Mouse (Mus musculus): ENCODE measurements around the gene Nek3.

Nek3 gene

DNA sequence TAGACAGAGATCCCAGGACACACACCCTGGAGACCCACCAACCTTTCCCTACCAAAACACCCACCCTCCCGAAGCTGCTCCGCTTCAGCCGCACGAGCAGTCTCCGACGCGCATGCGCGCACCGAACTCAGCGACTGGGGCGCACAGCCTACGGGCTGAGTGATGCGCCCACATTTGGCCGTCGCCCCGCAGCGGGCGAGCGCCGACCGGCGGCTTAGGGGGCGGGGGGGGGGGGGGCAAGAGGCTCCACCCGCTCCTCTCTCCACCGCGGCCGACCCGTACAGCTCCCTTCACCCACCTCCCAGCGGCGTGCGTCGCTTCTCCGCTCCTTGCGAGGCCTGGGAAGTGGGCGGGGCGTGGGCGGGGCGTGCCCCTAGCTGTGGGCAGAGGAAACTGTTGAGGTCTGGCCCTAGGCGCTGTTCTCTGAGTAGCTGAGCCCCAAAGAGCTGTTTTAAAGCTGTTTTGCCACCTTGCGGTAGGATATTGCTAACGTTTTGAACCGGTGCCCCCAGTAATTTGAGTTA is at the start of gene Nek3:
TSS of gene Nek3 (minus strand) at position 356 of the 524 bp plus-strand sequence.
- DNase-seq = peak; percentile 92

DNA sequence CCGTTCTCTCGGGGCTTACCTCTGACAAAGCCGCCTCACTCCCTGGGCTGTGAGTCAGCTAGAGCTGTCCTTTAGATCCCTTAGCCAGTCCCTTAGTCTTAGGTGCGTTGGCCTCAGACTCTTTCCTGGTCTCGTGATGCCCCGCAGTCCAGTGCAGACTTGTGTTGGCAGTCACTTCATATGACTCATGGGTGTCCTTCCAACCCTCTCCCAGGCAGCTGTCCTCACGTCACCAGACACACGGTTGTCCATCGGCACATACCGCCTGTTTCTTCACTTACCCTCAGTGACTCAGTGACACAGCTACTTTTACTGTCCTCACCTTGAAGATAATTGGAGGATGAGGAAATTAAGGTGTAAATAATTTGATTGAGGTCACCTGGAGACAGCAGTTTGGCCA is 48.6 kb upstream of the Nek3 start:
- DNase-seq = no peak

DNA sequence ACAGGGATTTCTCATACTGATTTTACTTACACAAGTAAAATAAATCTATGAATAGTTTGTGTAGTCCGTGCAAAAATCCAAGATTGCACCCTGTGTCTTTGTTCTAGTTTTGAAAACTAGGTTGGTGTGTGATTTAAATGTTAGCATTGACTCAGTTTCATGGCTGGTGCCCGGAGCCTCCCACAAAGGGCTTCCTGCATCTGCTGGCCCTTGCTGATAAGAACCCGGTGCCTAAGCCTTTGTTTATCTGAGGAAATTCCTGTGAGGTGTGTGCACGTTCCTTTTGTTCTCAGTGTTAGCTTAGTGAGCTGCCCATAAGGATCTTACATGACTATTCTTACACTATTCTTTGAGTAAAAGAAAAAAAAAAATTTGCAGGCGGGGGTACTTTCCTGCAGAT is 42.8 kb upstream of the Nek3 start:
- peak; percentile 42 for DNase-seq

DNA sequence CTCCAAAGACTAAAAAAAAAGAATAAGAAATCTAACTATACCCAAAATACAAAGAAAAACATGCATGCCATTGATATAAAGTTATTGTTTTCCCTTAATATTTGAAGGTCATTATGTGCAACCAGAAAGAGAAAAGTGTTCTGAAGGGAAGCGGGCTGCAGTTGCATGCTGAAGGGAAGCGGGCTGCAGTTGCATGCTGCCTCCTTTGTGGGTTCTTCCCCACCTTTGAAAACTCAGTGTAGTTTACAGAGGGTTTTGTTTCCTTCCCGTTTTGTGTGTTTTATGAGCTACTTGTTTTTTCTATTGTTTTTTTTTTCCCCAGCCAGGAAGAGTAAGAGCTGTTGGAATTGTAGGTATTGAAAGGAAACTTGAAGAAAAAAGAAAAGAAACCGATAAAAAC is 41.3 kb upstream of the Nek3 start:
- DNase-seq = no peak

DNA sequence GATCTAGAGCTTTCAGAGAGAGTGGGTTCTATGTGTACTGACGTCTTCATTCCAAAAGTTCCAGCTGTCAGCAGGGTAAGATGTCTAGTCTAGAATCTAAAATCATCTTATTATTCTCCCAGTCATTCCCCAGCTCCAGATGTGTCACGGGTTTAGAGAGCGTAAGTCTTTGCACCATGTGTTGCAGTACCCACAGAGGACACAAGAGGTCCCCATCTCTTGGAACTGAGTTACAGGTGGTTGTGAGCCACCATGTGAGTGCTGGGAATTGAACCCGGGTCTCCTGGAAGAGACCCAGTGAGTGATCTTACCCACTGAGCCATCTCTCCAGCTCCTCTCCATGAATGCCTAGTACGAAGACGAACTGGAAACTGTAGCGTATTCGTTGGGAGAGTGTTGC is 33.2 kb upstream of the Nek3 start:
- no peak for DNase-seq

DNA sequence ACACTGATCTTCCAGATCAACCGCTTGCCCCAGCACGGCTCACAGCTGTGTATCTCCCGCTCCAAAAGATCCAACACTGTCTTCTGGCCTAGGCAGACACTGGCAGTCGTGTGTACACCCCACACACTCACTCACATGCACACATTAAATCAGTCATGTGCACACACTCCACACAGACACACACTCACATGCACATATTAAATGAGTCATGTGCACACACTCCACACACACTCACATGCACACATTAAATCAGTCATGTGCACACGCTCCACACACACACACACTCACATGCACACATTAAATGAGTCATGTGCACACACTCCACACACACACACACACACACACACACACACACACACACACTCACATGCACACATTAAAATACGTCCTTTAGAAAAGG is 31.7 kb upstream of the Nek3 start:
- no peak for DNase-seq

DNA sequence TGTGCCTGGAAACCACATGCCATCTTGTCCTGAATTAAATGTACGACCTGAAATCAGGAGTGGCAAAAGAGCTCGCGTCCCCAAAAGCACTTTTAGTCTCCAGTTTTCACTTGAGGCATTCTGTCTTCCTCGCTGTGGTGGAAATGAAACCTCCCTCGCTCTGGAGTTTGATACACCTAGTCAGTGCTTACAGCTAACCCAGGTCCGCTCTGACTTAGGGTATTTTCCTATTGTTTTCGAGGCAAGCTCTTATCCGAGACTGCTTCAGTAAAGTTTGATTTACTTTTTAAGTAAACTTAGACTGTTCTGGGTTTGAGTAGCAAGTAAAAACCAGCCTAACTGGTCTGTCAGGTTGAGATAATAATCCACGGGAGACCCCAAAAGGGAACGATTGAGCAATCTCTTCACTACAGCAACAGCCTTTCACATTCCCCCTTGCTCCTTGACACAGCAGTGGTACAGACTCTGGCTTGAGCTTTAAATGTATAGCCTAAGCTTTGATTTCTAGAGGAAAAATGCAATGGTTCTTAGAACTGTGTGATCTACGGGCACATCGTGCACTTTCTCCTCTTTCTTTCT is 27.3 kb upstream of the Nek3 start:
- DNase-seq = no peak

DNA sequence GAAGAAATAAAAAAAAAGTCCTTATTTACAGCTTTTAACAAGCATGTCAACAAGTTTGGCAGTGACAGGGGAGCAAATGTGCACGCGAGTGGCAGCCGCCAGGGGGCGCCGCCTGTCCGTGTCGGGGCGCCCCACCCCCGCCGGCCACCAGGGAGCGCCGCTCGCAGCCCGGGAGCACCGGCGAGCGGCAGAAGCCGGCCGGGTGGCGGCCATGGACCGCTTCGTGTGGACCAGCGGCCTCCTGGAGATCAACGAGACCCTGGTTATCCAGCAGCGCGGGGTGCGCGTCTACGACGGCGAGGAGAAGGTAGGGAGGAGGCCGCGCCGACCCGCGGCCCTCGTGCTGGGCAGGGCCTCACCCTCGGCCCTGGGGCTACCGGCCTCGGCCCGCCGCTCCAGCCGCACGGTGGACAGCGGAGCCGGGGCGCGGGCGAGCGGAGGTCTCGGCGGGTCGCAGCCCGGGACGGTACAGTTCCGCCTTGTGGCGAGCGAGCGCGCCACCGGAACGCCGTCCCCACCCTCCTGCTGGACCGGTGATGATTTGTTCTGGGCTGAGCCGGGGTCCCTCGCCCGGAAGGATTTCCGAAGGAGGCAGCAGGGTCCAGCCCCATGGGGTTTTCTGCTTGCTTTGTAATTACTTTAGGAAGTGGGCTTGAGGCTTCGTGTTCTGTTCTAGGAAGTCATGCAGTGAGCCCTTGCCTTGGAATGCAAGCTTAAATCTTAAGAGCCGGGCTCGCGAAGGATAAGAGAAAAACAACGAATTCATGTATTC is 26.6 kb upstream of the Nek3 start, which contains the start of gene Vps36:
TSS of gene Vps36 (plus strand) at position 150 of the 772 bp plus-strand sequence.
- DNase-seq = peak; percentile 94

DNA sequence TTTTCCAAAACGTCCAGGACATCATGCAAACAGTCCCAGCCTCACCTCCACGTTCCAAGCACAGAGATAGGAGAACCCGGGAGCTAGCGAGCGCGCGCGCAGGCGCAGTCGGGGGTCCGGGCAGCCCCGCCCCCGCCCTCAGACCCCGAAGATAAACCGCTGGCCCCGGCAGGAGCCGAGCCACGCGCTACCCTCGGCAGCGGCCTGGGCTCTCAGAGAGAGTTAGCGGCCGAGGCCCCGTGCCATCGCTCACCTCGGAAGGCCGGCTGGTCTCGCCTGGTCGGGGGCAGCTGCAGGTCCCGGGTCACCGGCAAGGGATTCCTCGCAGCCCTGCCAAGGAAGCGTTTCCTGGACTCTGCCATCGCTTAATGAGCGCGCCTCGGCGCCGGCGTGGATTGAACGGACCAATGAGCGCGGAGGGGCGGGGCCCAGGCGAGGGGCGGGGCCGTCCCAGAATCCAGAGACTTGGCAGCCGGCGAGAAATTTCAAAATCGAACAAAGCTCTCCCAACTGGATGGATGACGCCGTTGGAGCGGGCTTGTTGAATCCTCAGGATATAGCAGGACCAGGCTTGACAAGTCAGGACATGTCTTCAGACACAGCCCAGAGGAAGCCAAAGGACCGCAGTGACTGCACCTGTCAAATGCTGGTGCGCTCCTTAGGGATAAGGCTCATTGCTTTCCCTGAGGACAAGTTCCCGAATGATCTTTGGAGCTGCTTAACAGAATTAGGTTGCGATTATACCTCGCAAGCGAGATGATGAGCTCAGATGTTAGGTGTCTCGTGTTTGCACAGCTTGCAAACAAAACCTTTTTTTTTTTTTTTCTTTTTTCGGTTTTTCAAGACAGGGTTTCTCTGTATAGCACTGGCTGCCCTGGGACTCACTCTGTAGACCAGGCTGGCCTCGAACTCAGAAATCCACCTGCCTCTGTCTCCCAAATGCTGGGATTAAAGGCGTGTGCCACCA is 19.5 kb upstream of the Nek3 start, which contains the start of gene Ckap2:
TSS of gene Ckap2 (minus strand) at position 389 of the 967 bp plus-strand sequence.
- peak; percentile 97 for DNase-seq

DNA sequence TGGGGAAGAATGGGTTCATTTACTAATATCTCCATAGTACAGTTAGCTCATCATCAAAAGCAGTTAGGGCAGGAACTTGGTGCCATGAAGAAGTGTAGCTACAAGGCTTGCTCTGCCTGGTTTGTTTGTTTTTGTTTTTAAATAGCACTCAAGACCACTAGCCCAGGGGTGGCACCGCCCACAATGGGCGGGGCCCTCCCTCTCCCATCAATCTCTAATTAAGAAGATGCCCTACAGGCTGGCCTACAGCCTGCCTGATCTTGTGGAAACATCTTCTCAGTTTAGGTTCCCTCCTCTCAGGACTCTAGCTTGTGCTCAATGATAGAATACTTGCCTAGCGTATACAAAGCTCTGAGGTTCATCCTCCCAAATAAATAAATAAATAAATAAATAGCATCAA is 18.6 kb upstream of the Nek3 start:
- DNase-seq = peak; percentile 24

DNA sequence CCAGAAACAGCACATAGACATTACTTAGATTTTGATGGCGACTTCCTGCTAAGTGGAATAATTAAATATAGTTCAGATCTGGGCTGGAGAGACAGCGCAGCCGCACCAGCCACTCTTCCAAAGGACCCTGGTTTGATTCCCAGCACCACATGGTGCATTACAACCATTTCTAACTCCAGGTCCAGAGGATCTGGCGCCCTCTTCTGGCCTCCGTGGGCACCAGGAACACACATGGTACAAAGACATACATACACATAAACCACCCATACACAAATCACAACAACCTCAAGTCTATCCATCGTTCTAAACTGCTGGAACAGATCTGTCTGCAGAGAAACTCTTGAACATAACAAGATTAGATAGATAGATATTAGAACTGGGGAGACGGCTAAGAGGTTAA is 9.7 kb upstream of the Nek3 start:
- no peak for DNase-seq

DNA sequence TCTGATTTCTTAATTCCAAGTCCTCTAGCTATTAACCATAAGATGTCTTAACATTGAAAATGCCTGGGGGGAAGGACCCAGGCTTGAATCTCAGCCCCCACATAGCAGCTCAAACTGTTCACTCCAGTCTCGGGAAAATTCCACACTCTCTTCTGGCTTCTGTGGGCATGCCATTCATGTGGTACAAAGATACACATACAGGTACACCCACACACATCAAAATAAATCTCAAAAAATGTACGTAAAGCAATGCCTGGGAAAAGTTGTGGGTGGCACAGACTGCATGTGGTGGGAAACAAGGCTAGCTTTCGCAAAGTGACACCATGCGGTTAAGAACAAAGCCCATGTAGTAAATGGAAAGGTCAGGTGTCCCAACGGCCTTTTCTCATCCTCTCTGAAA is 2.9 kb upstream of the Nek3 start:
- DNase-seq = no peak

DNA sequence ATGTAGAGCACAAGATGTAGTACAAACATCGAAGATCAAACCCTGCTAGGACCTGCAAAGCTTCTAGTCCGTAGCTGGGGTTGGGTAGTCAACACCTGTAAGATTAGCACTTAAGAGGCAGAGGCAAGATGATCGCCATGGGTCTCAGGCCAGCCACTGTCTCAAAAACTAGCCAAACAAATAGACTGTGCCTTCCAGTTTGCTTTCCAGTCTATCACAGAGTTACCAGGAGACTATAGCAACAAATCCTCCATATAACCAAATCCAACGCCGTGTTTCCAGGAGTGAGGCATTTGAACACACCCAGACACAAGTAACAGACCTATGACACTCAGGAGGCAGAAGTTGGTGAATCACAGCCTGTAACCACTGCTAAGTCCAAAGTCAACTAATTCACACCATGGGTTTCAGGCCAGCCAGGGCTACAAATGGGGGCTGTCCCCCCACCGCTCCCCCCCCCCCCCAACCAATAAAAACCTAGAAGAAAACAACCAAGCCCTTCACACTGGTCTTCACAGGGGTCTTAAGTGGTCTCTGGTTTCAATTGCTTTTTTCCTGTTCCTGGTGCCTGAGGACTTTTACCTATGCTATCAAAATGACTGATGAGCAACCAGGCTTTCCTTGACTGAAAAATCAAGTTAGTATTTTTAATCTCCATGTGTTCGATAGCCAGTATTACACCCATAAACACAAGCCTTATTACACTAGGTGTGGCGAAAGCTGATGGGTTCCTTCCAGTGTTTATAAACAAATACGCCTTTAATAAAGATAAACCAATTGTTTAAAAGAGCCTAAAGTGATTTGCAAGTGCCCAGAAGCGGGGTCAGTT is 770 bp downstream of the Nek3 start:
- no peak for DNase-seq

DNA sequence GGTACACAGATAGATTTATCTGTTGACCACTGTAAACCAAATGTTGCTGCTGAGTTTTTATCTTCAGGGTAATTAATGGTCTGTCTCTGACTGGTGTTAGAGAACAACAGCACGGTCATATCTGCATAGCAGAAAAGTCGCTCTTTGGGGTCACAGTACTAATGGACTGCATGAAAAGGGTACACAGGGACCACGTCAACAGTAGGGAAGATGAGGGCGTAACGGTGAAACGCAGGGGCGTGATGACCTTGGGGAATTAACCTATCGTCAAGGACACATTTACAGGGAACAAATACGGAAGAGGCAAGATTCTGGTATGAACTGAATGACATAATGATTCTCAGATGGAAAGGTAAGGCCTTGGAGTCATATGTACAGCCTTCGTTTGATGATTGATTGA is 1.8 kb downstream of the Nek3 start:
- no peak for DNase-seq

DNA sequence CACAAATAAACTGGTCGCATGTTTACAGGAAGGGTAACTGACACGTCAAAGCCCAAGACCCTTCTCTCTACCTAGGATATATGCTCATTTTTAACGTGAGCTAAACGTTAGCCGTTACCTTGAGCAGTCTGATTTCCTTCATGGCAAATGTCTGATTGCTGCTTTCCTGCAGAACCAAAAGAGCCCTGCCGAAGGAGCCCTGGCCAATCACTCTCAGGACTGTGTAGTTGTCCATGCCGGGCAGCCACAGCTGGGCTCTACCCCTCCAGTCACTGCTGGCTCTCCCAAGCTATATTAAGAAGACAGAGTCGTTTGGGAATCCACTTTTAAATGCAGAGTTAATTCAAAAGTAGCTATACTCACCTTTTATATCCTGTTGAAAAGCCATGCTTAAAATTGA is 4.0 kb downstream of the Nek3 start:
- no peak for DNase-seq

DNA sequence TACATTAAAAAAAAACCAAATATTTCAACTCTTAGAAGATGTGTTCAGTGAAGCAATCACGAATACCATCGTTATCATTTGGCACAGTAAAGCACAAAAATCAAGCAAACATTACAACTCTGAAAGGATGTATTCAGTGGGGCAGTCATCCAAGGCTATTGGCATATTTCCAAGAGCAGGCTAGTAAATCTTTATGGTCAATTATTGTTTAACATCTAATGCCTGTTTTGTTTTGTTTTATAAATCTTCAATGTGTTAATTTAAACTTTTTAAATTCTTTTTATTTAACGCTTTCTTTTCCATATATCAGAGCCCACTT is 15.9 kb downstream of the Nek3 start:
- peak; percentile 49 for DNase-seq

DNA sequence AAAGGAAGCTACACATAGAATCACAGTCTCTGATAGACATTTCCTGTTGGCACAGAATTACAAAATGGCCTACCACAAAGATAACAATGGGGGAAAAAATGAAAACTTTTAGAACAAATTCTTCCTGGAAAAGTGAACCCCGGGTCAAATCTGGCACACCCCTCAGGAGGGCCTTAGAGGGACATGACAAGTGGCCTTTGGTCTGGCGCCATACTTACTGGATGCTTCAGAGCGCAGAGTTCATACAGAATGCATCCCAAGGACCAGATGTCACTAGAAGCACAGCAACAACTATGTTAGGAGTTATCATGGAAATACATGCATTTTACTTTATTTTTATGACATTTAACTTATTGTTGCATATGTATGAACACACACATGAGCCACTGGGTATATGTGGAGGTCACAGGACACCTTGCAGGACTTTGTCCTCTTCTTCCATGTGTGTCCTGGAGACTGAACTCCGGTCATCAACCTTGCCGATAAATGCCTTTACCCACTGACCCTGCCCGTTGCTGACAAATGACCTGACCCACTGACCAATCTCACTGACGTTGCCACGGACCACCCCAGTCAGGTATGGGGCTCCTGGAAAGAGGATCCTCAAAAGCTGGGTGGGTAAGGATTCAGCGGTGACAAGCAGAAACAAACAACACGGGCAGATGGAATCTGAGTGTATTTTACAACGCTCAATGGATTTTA is 16.4 kb downstream of the Nek3 start:
- no peak for DNase-seq

DNA sequence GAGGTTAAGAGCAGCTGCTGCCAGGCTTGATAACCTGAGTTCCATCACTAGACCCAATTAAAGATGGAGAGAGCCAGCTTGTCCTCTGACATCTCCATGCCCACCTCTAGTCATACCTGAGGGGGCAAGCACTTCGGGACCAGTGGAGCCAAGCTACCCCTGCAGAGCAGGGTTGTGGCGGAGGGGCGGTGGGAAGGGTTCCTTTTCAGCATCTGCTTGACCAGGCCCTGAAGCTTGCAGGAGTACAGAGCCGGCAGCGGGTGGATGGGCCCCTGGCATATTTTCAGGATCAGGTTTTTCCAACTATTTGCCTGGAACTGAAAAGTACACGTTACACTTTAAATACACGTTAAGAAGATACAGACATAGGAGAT is 17.9 kb downstream of the Nek3 start:
- no peak for DNase-seq

DNA sequence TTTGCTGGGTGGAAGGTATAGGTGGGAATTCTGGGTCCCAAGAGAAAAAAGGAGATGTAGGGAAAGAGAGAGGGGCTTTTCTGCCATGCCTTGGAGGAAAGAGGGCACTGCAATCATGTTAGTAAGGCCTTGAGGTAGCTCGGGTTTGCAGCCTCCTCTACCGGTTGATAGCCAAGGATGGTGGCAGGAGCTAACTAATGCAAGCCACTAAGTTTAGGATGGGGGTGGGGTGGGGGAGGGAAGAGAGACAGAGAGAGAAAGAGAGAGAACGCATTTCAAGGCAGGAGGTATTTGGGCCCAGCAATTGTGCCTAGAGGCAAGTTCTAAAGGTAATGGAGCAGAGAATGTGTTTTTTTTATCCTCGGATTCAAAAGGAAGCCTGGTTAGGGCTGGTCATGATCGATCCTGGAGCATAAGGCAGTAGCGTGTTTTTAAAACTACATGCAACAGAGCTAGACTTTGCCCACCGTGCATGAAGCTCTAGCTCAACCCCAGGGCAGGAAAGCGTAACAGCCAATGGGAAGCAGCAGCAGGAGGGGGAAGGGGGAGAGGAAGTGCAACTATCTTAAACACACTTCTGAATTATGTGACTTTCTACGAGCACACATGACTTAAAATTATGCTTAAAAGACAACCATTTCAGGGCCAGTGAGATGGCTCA is 18.4 kb downstream of the Nek3 start:
- DNase-seq = no peak

DNA sequence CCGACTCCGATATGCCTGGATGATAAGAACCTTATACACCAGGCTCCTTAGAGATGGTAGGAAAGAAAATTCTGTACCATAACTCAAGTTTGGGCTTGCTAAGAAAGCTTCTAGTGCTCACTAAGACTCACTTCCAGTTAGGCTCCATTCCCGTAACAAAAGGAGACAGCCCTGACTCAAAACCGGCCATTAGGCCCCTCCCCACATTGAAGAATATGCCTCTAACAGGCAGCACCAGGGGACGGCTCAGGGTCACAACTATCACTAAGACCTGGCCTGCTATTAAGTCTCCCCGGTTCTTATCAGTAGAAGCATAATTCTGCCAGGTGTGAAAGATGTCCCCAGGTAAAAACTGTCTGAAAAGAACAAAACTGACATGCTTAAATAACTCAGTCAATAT is 20.4 kb downstream of the Nek3 start:
- no peak for DNase-seq

DNA sequence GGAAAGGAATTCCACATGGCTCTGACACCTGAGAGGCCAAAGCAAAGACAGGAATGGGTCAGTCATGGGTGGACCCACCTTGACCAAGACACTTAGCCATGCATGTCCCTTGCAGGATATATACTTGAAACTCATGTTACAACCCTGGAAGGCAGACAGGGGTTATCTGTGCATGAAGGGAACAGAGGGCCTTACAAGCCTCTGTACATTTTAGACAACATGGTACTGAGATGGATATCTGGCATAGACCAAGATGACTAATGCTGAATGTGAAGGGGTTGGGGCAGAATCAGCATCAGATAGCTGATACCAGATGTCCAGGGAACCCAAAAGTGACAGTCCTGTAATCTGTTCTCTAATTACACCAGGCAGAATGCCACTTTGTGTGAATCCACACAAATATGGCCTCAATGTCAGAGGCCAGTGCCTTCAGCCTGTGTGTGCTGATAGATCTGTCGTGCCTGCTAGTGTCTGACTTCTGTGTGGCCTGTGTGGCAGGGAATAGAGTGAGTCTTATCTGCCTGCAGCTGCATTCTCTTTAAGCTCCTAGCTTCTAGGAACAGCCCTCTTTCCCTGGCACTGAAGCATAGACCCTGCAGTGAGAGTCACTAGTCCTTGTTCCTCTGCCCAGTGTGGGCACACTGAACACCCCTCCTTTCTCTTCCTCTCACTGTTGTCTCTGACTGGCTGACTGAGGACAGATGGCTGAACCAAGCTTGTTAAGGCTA is 22.3 kb downstream of the Nek3 start:
- no peak for DNase-seq
